23 mouse cellular contexts compared by ENCODE assay signal in genomic region chr5:32008401-32008800, GRCm38 (mm10).
DNase-seq lines count a peak whose midpoint lies in the region; TF ChIP-seq lines count a peak whose summit lies in the region.
"Had no signal": no experiment of that assay in that cellular context is flagged by ENCODE, and none has a peak within 500 bp of the region (broad histone marks: within the 10 kb centered on the region; RNA-seq: fewer than 3 reads in every experiment).

No protein-coding gene starts in this region.

- DNase-seq in gastrocnemius, adult 2 months, result peak; percentile 46
- no peak for DNase-seq in gastrocnemius, adult 8-10 months (ENCODE audit: low spot score in 2 of 2)
- peak; percentile 39 for DNase-seq in heart, adult 8-10 months (ENCODE audit: low spot score)
- no peak for DNase-seq in heart, postnatal 36 days
- peak; percentile 17 for DNase-seq in lung, postnatal 10 days
- DNase-seq in lung, postnatal 4 days, result no peak
- DNase-seq: adrenal gland, adult 2 months; adrenal gland, postnatal 14 days; cerebellum, adult 11-12 months; cerebellum, adult 9-10 months; cerebellum, postnatal 36 days; embryo, embryonic 11 days; gastrocnemius, postnatal 36 days; heart, postnatal 10 days had no signal

- peak overlapping the region; percentile 28; the same call in 1 of the 2 replicates for H3K27ac ChIP-seq in gastrocnemius, adult 2 months
- H3K27ac ChIP-seq: embryonic facial prominence, embryonic 10.5 days; embryonic facial prominence, embryonic 13.5 days; forebrain, embryonic 12.5 days; forebrain, embryonic 15.5 days; heart, embryonic 15.5 days; hindbrain, embryonic 12.5 days; hindbrain, embryonic 15.5 days had no signal

- H3K4me3 ChIP-seq in gastrocnemius, adult 2 months, result no peak overlapping the region
- H3K4me3 ChIP-seq: embryonic facial prominence, embryonic 10.5 days; embryonic facial prominence, embryonic 13.5 days; erythroblast, embryonic 14.5 days; forebrain, embryonic 12.5 days; forebrain, embryonic 15.5 days; heart, embryonic 12.5 days; heart, embryonic 15.5 days; hindbrain, embryonic 12.5 days; hindbrain, embryonic 15.5 days had no signal

- TF ChIP-seq CTCF in gastrocnemius, adult 2 months (IDR thresholded peaks at IDR 0.05), result no peak

- intact Hi-C loops in gastrocnemius, adult 2 months (cut with DNase I), result no loop called here
- intact Hi-C loops in heart, postnatal 36 days (cut with DNase I), result no loop called here

Comparison
In these comparisons a context has a peak if more than half of its experiments do, and no peak if none do; other contexts are left out.
1. DNase-seq: peak in gastrocnemius, adult 2 months (single experiment), heart, adult 8-10 months (single experiment) and lung, postnatal 10 days (single experiment); none in gastrocnemius, adult 8-10 months (0 of 2), heart, postnatal 36 days (0 of 2) and lung, postnatal 4 days (0 of 2).